Mouse (Mus musculus) cerebellum, adult 18-20 months (tissue): ENCODE measurements at regions not wholly inside any gene's neighbourhood (a gene's known extent, or its start where the extent isn't known, plus 50 kb on each side); places are given as distances from the start of the nearest gene placed in this dataset.
A peak's percentile ranks its signal among the peaks of the same experiment; 100 is the strongest.
"Not testable (repeated sequence)": the region's sequence is repeated elsewhere in the genome, so short reads cannot be mapped to it uniquely, and the experiment has no call there.

Experiments
- DNase-seq, 2 experiments: peaks; one replicate each; pipeline ENCODE4 v3.0.0; 2021

- no peak for DNase-seq
Measured at GRCm38 (mm10) chr17:4889577-4889976, 104.6 kb upstream of the Arid1b start.

GRCm38 (mm10) chr17:4890131-4890530 is 104.0 kb upstream of the Arid1b start:
- no peak for DNase-seq

GRCm38 (mm10) chr17:4891576-4891975 is 102.6 kb upstream of the Arid1b start:
- DNase-seq, result no peak

GRCm38 (mm10) chr17:4894756-4895330 is 99.3 kb upstream of the Arid1b start:
- DNase-seq, result not testable (repeated sequence)

GRCm38 (mm10) chr17:4903129-4903528 is 91.0 kb upstream of the Arid1b start:
- no peak for DNase-seq

- DNase-seq, result peak; percentile 3 to 20
Measured at GRCm38 (mm10) chr17:4906504-4906903, 87.6 kb upstream of the Arid1b start.

GRCm38 (mm10) chr17:4907181-4907752 is 86.9 kb upstream of the Arid1b start:
- DNase-seq, result peak; percentile 54 to 66

- DNase-seq, result peak; percentile 92 to 98
Measured at GRCm38 (mm10) chr17:4907841-4908571, 86.1 kb upstream of the Arid1b start.

GRCm38 (mm10) chr17:4908572-4908965 is 85.6 kb upstream of the Arid1b start:
- DNase-seq, result peak in 1 of 2 experiments; percentile 51

GRCm38 (mm10) chr17:4910182-4910581 is 84.0 kb upstream of the Arid1b start:
- no peak for DNase-seq

GRCm38 (mm10) chr17:4913001-4913400 is 81.1 kb upstream of the Arid1b start:
- no peak for DNase-seq

- DNase-seq, result no peak
Measured at GRCm38 (mm10) chr17:4919866-4920495, 74.2 kb upstream of the Arid1b start.

- no peak for DNase-seq
Measured at GRCm38 (mm10) chr17:4921121-4921520, 73.0 kb upstream of the Arid1b start.

GRCm38 (mm10) chr17:4928631-4929030 is 65.5 kb upstream of the Arid1b start:
- DNase-seq, result no peak

GRCm38 (mm10) chr17:4935268-4935667 is 58.9 kb upstream of the Arid1b start:
- DNase-seq, result no peak

- DNase-seq, result no peak
Measured at GRCm38 (mm10) chr17:4940589-4940988, 53.5 kb upstream of the Arid1b start.

GRCm38 (mm10) chr17:4941286-4941800 is 52.8 kb upstream of the Arid1b start:
- DNase-seq, result no peak

- no peak for DNase-seq
Measured at GRCm38 (mm10) chr17:4942868-4943267, 51.3 kb upstream of the Arid1b start.
